Mouse (Mus musculus): ENCODE measurements around the gene Gm20388. TPM values are rescaled to one million over a fixed set of nuclear protein-coding genes. Genes with fewer than 3 reads are reported as not detected.

The Gm20388 gene
- polyA plus RNA-seq, 1 experiment = 18.7 TPM

DNA sequence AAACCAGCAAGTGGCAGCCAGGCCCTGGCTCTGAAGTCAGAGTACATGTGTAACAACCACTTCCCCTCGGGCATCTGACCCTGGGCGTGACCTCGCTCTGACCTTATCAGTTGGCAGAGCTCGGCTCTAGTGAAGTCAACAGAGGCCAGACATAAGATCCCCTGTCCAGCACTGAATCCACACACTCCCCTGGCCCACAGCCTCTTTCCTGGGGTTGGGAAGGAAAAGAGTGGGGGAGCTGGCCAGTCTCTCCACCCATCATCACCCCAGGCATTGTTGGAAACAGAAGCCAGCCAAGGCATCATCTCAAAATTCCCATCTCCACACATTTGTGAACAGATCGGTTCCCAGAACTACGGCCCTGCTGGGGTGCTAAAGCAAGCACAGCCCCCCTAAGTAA, 1507.4 kb downstream of the Gm20388 start:
- 67% methylated on average over 6 of the region's 6 CpGs for WGBS
- no peak for DNase-seq
- no peak for TF ChIP-seq POLR2A (IDR thresholded peaks at IDR 0.05; ENCODE audit: borderline replicate concordance, insufficient read depth, low read length)
- TF ChIP-seq CTCF (IDR thresholded peaks at IDR 0.05; ENCODE audit: borderline replicate concordance, insufficient read depth, low read depth, low read length) = no peak

DNA sequence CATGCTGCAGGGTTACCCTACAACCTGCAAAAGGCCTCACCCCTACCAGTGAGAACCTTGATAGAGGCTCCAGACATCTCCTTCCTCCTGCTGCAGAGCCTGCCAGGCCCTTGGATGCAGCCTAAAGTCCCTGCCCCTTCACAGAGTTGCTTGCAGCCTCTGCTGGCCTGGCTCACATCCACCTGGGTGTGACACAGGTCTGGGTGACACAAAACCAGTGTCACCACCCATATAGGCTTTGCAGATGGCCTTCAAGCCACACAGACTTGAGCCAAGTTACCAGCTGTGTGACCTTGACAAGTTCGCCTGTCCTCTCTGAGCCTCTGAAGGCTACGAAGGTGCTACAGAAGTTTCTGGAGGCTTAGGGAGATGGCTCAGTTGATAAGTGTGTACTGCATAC, 1508.9 kb downstream of the Gm20388 start:
- no peak for TF ChIP-seq CTCF (IDR thresholded peaks at IDR 0.05; ENCODE audit: borderline replicate concordance, insufficient read depth, low read depth, low read length)
- TF ChIP-seq POLR2A (IDR thresholded peaks at IDR 0.05; ENCODE audit: borderline replicate concordance, insufficient read depth, low read length) = no peak

More for the DNA sequence above, 1507.4 kb downstream of the Gm20388 start:
- H3K27ac ChIP-seq (ENCODE audit: insufficient read depth, low read length) = no peak overlapping the region
- no peaks in the 10 kb centered on the region for H3K4me1 ChIP-seq (ENCODE audit: control insufficient read depth, insufficient read depth, low read length)
- H3K27me3 ChIP-seq (ENCODE audit: control insufficient read depth, insufficient read depth, low read length) = no peaks in the 10 kb centered on the region
- H3K4me3 ChIP-seq (replicated peaks; ENCODE audit: insufficient read depth, low read depth, low read length) = no peak overlapping the region

DNA sequence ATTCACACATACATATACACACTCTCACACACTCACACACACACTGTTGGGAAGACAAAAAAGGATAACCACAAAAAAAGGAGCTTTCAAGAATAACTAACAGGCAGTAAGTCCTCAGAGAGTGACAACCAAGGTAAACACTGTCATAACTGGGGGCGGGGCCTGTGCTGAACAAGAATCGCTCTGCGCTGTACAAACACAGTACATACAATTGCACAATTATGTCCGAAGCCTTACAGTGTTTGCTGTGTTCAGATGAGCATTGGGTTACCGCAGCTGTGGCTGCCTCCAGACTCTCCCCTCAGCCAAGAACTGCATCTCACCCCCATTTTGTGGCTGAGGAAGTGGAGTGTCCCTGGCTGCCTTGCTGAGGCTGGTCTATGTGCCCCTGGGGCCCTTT, 1510.4 kb downstream of the Gm20388 start:
- Histone ChIP-seq H3K4me1 (ENCODE audit: control insufficient read depth, insufficient read depth, low read length) (no peaks in the 10 kb centered on the region), H3K27me3 (ENCODE audit: control insufficient read depth, insufficient read depth, low read length) (no peaks in the 10 kb centered on the region), H3K4me3 (replicated peaks; ENCODE audit: insufficient read depth, low read depth, low read length) (no peak overlapping the region), H3K27ac (ENCODE audit: insufficient read depth, low read length) (no peak overlapping the region)
- 84% methylated on average over 5 of the region's 5 CpGs for WGBS
- DNase-seq = no peak
- TF ChIP-seq POLR2A (IDR thresholded peaks at IDR 0.05; ENCODE audit: borderline replicate concordance, insufficient read depth, low read length) = no peak
- no peak for TF ChIP-seq CTCF (IDR thresholded peaks at IDR 0.05; ENCODE audit: borderline replicate concordance, insufficient read depth, low read depth, low read length)

More for the DNA sequence above, 1508.9 kb downstream of the Gm20388 start:
- H3K27ac ChIP-seq (ENCODE audit: insufficient read depth, low read length) = no peak overlapping the region
- WGBS = 84% methylated on average over 2 of the region's 2 CpGs
- no peak for DNase-seq
- H3K27me3 ChIP-seq (ENCODE audit: control insufficient read depth, insufficient read depth, low read length) = no peaks in the 10 kb centered on the region
- H3K4me1 ChIP-seq (ENCODE audit: control insufficient read depth, insufficient read depth, low read length) = no peaks in the 10 kb centered on the region
- no peak overlapping the region for H3K4me3 ChIP-seq (replicated peaks; ENCODE audit: insufficient read depth, low read depth, low read length)

DNA sequence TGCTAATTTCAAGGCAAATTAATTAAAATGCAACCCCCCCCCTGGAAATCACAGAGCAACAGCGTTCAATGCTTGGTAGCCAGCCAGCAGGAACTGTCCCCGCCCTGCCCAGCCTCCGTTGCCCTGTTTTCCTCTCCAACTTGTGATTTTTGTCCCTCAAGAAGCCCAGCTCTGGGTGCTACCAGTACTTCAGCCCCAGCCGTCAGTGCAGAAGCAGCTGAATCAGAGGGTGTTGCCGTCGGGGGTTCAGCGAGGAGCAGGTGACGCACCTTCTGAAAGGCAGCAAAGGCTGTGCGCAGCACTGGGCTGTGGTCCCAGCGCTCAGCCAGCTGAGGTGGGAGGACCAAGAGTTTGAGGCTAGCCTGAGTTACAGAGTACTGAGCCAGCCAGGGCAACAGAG, 1513.4 kb downstream of the Gm20388 start:
- WGBS = 71% methylated on average over 10 of the region's 10 CpGs
- no peak overlapping the region for H3K4me3 ChIP-seq (replicated peaks; ENCODE audit: insufficient read depth, low read depth, low read length)

DNA sequence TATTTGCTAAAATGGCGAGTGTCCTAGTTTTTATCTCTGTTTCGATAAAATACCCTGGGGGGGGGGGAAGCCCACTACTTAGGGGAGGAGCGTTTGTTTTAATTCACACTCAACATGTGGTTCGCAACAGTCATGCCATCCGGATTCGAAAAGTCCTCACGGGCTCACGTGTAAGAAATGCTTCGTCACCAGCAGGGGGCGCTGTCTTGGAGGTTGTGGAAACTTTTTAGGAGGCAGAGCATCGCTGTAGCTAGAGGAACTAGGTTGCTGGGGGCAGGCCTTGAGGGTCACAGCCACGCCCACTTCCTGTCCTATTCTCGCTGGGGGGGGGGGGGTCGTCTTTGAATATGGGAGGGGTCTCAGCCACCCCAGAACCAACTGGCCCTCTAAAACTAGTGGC, 1514.0 kb downstream of the Gm20388 start:
- no peaks in the 10 kb centered on the region for H3K4me1 ChIP-seq (ENCODE audit: control insufficient read depth, insufficient read depth, low read length)
- WGBS = 83% methylated on average over 14 of the region's 14 CpGs
- no peak overlapping the region for H3K4me3 ChIP-seq (replicated peaks; ENCODE audit: insufficient read depth, low read depth, low read length)
- TF ChIP-seq CTCF (IDR thresholded peaks at IDR 0.05; ENCODE audit: borderline replicate concordance, insufficient read depth, low read depth, low read length) (no peak), POLR2A (IDR thresholded peaks at IDR 0.05; ENCODE audit: borderline replicate concordance, insufficient read depth, low read length) (no peak)
- DNase-seq = no peak
- H3K27me3 ChIP-seq (ENCODE audit: control insufficient read depth, insufficient read depth, low read length) = no peaks in the 10 kb centered on the region
- H3K27ac ChIP-seq (ENCODE audit: insufficient read depth, low read length) = no peak overlapping the region

More for the DNA sequence above, 1513.4 kb downstream of the Gm20388 start:
- TF ChIP-seq POLR2A (IDR thresholded peaks at IDR 0.05; ENCODE audit: borderline replicate concordance, insufficient read depth, low read length) (no peak), CTCF (IDR thresholded peaks at IDR 0.05; ENCODE audit: borderline replicate concordance, insufficient read depth, low read depth, low read length) (no peak)
- DNase-seq = no peak
- Histone ChIP-seq H3K27me3 (ENCODE audit: control insufficient read depth, insufficient read depth, low read length) (no peaks in the 10 kb centered on the region), H3K4me1 (ENCODE audit: control insufficient read depth, insufficient read depth, low read length) (no peaks in the 10 kb centered on the region), H3K27ac (ENCODE audit: insufficient read depth, low read length) (no peak overlapping the region)

GRCm38 (mm10) chr8:121431499-121431898, 1520.9 kb downstream of the Gm20388 start:
- H3K27ac ChIP-seq (ENCODE audit: insufficient read depth, low read length) = no peak overlapping the region
- no peak for DNase-seq
- no peaks in the 10 kb centered on the region; the same call in 1 of the 2 replicates for H3K27me3 ChIP-seq (ENCODE audit: control insufficient read depth, insufficient read depth, low read length)
- H3K4me3 ChIP-seq (replicated peaks; ENCODE audit: insufficient read depth, low read depth, low read length) = no peak overlapping the region
- no peak for TF ChIP-seq POLR2A (IDR thresholded peaks at IDR 0.05; ENCODE audit: borderline replicate concordance, insufficient read depth, low read length)
- TF ChIP-seq CTCF (IDR thresholded peaks at IDR 0.05; ENCODE audit: borderline replicate concordance, insufficient read depth, low read depth, low read length) = no peak
- 59% methylated on average over 8 of the region's 8 CpGs for WGBS
- H3K4me1 ChIP-seq (ENCODE audit: control insufficient read depth, insufficient read depth, low read length) = no peaks in the 10 kb centered on the region

DNA sequence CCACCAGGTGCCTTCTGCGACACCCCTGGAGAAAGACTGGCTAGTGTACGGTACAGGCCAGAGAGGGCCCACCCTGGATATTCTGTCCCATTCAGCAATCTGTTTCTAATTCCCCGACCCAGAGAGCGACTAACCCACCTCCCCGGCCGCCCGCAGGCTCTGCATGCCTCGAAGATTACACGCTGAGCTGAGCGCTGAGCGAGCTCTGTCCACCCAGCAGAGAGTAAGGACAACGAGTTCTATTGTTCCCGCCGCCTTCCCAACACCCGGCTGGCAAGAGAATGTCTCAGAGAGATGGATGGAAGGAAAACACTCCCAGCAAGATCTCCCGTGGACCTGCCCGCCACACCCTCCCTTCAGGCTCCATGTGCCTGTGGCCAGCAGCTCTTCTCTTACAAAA, 1522.8 kb downstream of the Gm20388 start:
- H3K27me3 ChIP-seq (ENCODE audit: control insufficient read depth, insufficient read depth, low read length) = no peaks in the 10 kb centered on the region; the same call in 1 of the 2 replicates
- TF ChIP-seq POLR2A (IDR thresholded peaks at IDR 0.05; ENCODE audit: borderline replicate concordance, insufficient read depth, low read length) (no peak), CTCF (IDR thresholded peaks at IDR 0.05; ENCODE audit: borderline replicate concordance, insufficient read depth, low read depth, low read length) (no peak)
- no peak for DNase-seq
- WGBS = 29% methylated on average over 17 of the region's 17 CpGs
- no peak overlapping the region for H3K27ac ChIP-seq (ENCODE audit: insufficient read depth, low read length)
- H3K4me1 ChIP-seq (ENCODE audit: control insufficient read depth, insufficient read depth, low read length) = peaks cover 10% of the 10 kb centered on the region; the same call in 1 of the 2 replicates
- H3K4me3 ChIP-seq (replicated peaks; ENCODE audit: insufficient read depth, low read depth, low read length) = no peak overlapping the region

DNA sequence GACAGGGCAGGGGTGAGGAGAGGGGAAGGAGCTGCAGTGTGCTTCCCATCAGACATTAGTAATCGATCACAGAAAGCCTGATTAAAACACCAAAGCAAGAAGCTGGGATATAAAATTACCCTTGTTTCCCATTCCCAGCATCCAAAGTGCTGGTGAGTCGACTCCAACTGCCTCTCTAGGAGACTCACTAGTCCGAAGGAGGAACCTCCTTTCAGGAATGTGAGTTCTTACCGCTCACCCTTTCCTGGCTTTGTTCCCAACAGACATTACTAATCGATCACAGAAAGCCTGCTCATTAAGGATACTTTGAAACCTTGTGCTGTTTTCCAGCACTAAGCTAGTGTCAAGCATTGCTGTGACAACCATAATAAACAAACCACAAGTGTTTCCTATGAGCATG, 1526.0 kb downstream of the Gm20388 start:
- no peak overlapping the region for H3K4me3 ChIP-seq (replicated peaks; ENCODE audit: insufficient read depth, low read depth, low read length)
- no peak for DNase-seq
- TF ChIP-seq CTCF (IDR thresholded peaks at IDR 0.05; ENCODE audit: borderline replicate concordance, insufficient read depth, low read depth, low read length) = no peak
- no peak for TF ChIP-seq POLR2A (IDR thresholded peaks at IDR 0.05; ENCODE audit: borderline replicate concordance, insufficient read depth, low read length)
- H3K27ac ChIP-seq (ENCODE audit: insufficient read depth, low read length) = no peak overlapping the region
- WGBS = 76% methylated on average over 5 of the region's 5 CpGs
- no peaks in the 10 kb centered on the region; the same call in 1 of the 2 replicates for H3K27me3 ChIP-seq (ENCODE audit: control insufficient read depth, insufficient read depth, low read length)
- H3K4me1 ChIP-seq (ENCODE audit: control insufficient read depth, insufficient read depth, low read length) = peaks cover 25% of the 10 kb centered on the region
